Mouse (Mus musculus) limb, embryonic 14.5 days (tissue): Measurements from ENCODE around the gene Smok2a. TPM values are rescaled to one million over a fixed set of nuclear protein-coding genes. Genes with fewer than 3 reads are reported as not detected.
A peak's percentile ranks its signal among the peaks of the same experiment; 100 is the strongest.
"Not testable (repeated sequence)": the region's sequence is repeated elsewhere in the genome, so short reads cannot be mapped to it uniquely, and the experiment has no call there.

ENCODE experiments used
- ATAC-seq: fragments of 200-750 bp; cut with Nextera tagmentation; 2 replicates; pipeline ENCODE4 v1.8.0; 2017; ENCODE audit warnings: low read depth, moderate number of reproducible peaks, moderate TSS enrichment; ENCODE audit not compliant: low FRiP score
- DNase-seq: peaks from one replicate; pipeline ENCODE4 v3.0.0-alpha.2; 2015; ENCODE audit warnings: low spot score
- H3K27ac ChIP-seq: fragments of 300-500 bp; sonication (generic); replicated peaks from 2 replicates; pipeline ENCODE4 v1.5.1; 2014; ENCODE audit warnings: low read depth, mild to moderate bottlenecking, low read length, moderate library complexity, mixed read lengths
- H3K27me3 ChIP-seq: fragments of 300-500 bp; sonication (generic); 2 replicates; pipeline ENCODE4 v1.6.1; 2014; ENCODE audit warnings: low read length, mixed read lengths; ENCODE audit not compliant: control insufficient read depth, insufficient read depth
- H3K36me3 ChIP-seq: fragments of 300-500 bp; sonication (generic); 2 replicates; pipeline ENCODE4 v1.6.1; 2014; ENCODE audit warnings: mild to moderate bottlenecking, low read length, moderate library complexity, mixed read lengths; ENCODE audit not compliant: control insufficient read depth, insufficient read depth
- H3K4me1 ChIP-seq: fragments of 300-500 bp; sonication (generic); 2 replicates; pipeline ENCODE4 v1.6.1; 2014; ENCODE audit warnings: antibody characterized with exemption, low read length, mixed read lengths; ENCODE audit not compliant: control insufficient read depth, insufficient read depth
- H3K4me2 ChIP-seq: fragments of 300-500 bp; sonication (generic); replicated peaks from 2 replicates; pipeline ENCODE4 v1.6.1; 2014; ENCODE audit warnings: low read depth, mild to moderate bottlenecking, low read length, moderate library complexity; ENCODE audit not compliant: severe bottlenecking
- H3K4me3 ChIP-seq: fragments of 300-500 bp; sonication (generic); replicated peaks from 2 replicates; pipeline ENCODE4 v1.5.1; 2014; ENCODE audit warnings: low read length
- H3K9ac ChIP-seq: fragments of 300-500 bp; sonication (generic); 2 replicates; pipeline ENCODE4 v1.6.1; 2014; ENCODE audit warnings: mild to moderate bottlenecking, low read depth, low read length, moderate library complexity; ENCODE audit not compliant: severe bottlenecking
- H3K9me3 ChIP-seq: fragments of 300-500 bp; sonication (generic); 2 replicates; pipeline ENCODE4 v1.6.1; 2016; ENCODE audit warnings: low read length; ENCODE audit not compliant: control insufficient read depth
- WGBS: fragments of 180-500 bp; shearing (Covaris S2); extraction: QIAGEN DNeasy Blood & Tissue Kit; methylation state at CpG from one replicate; pipeline ENCODE4 v1.1.7; 2014; 5-methylcytosine and 5-hydroxymethylcytosine counted together
- polyA plus RNA-seq, 2 experiments: library from polyadenylated mRNA; depleted of rRNA in 1 of 2; stranded (reverse) in 1 of 2; unstranded in 1 of 2; fragments of >200 nt; fragmentation: Nextera tagmentation in 1 of 2; extraction: Ambion mirVana in 1 of 2; gene quantifications; 2 replicates each; pipeline versions ENCODE4 v1.2.1 to v1.2.3; 2012 to 2014

The Smok2a gene
- polyA plus RNA-seq, 2 experiments, result not detected

- H3K27me3 ChIP-seq, H3K4me2 ChIP-seq, H3K4me1 ChIP-seq, H3K9ac ChIP-seq, H3K9me3 ChIP-seq, DNase-seq, H3K4me3 ChIP-seq, H3K27ac ChIP-seq, H3K36me3 ChIP-seq: not testable (repeated sequence)
- WGBS, result 69% methylated on average over 1 of the region's 5 CpGs
- 0 out of 2 replicates have a peak, but pooled peaks have one; percentile 23 for ATAC-seq
Observed at GRCm38 (mm10) chr17:13254786-13255185, 33.8 kb downstream of the Smok2a start.

Other genes with a start within 250 kb of the Smok2a start
- 61.7 and 86.1 TPM in 2 replicates for gene Wtap, start 227.0 kb upstream of the Smok2a start, polyA plus RNA-seq (2012; rRNA removed)
- 135 and 141 TPM in 2 replicates for gene Wtap, start 227.0 kb upstream of the Smok2a start, polyA plus RNA-seq (2014; fragmentation: Nextera tagmentation; extraction: Ambion mirVana)
- gene Sod2, start 214.3 kb upstream of the Smok2a start, polyA plus RNA-seq (2012; rRNA removed), result 98.2 and 118 TPM in 2 replicates
- gene Sod2, start 214.3 kb upstream of the Smok2a start, polyA plus RNA-seq (2014; fragmentation: Nextera tagmentation; extraction: Ambion mirVana), result 103 and 116 TPM in 2 replicates
- gene Gpr31b, start 168.9 kb upstream of the Smok2a start, polyA plus RNA-seq (2012; rRNA removed), result 0.06 and 0.09 TPM in 2 replicates
- 0.18 TPM in 1 of 2 replicates, not detected in the other for gene Gpr31b, start 168.9 kb upstream of the Smok2a start, polyA plus RNA-seq (2014; fragmentation: Nextera tagmentation; extraction: Ambion mirVana)
- 0.33 and 0.74 TPM in 2 replicates for gene Tcp10b, start 160.1 kb upstream of the Smok2a start, polyA plus RNA-seq (2012; rRNA removed)
- gene Tcp10b, start 160.1 kb upstream of the Smok2a start, polyA plus RNA-seq (2014; fragmentation: Nextera tagmentation; extraction: Ambion mirVana), result 0.14 TPM in 2 replicates
- gene Unc93a, start 89.4 kb upstream of the Smok2a start, polyA plus RNA-seq (2012; rRNA removed), result 0.10 TPM in 2 replicates
- 0.12 and 0.21 TPM in 2 replicates for gene Unc93a, start 89.4 kb upstream of the Smok2a start, polyA plus RNA-seq (2014; fragmentation: Nextera tagmentation; extraction: Ambion mirVana)
- not detected in 2 replicates for gene Smok2b, start 9.1 kb downstream of the Smok2a start, polyA plus RNA-seq (2012; rRNA removed)
- gene Smok2b, start 9.1 kb downstream of the Smok2a start, polyA plus RNA-seq (2014; fragmentation: Nextera tagmentation; extraction: Ambion mirVana), result not detected in 2 replicates
- not detected in 2 replicates for gene Tcp10c, start 133.4 kb downstream of the Smok2a start, polyA plus RNA-seq (2012; rRNA removed)
- not detected in 2 replicates for gene Tcp10c, start 133.4 kb downstream of the Smok2a start, polyA plus RNA-seq (2014; fragmentation: Nextera tagmentation; extraction: Ambion mirVana)